Mouse (Mus musculus) stomach, embryonic 14.5 days (tissue): ENCODE measurements at regions not wholly inside any gene's neighbourhood (a gene's known extent, or its start where the extent isn't known, plus 50 kb on each side); places are given as distances from the start of the nearest gene placed in this dataset.

Experiments used
- ATAC-seq: fragments of 200-750 bp; cut with Nextera tagmentation; 2 replicates; pipeline ENCODE4 v1.8.0; 2017; ENCODE audit warnings: low read depth, moderate TSS enrichment; ENCODE audit not compliant: insufficient number of reproducible peaks, insufficient read depth, low FRiP score
- H3K27ac ChIP-seq: fragments of 300-500 bp; sonication (generic); 2 replicates; pipeline ENCODE4 v1.5.1; 2014; ENCODE audit warnings: mild to moderate bottlenecking, low read length, moderate library complexity, mixed read lengths
- H3K27me3 ChIP-seq: fragments of 300-500 bp; sonication (generic); 2 replicates; pipeline ENCODE4 v1.6.1; 2014; ENCODE audit warnings: low read length, control low read depth, mixed read lengths; ENCODE audit not compliant: control insufficient read depth, insufficient read depth
- H3K36me3 ChIP-seq: fragments of 300-500 bp; sonication (generic); 2 replicates; pipeline ENCODE4 v1.6.1; 2014; ENCODE audit warnings: mild to moderate bottlenecking, control low read depth, low read length, moderate library complexity, mixed read lengths; ENCODE audit not compliant: control insufficient read depth, insufficient read depth
- H3K4me1 ChIP-seq: fragments of 300-500 bp; sonication (generic); 2 replicates; pipeline ENCODE4 v1.6.1; 2014; ENCODE audit warnings: low read length, control low read depth, mixed read lengths; ENCODE audit not compliant: control insufficient read depth, insufficient read depth
- H3K4me2 ChIP-seq: fragments of 300-500 bp; sonication (generic); replicated peaks from 2 replicates; pipeline ENCODE4 v1.6.1; 2014; ENCODE audit warnings: low read depth, low read length, control low read depth
- H3K4me3 ChIP-seq: fragments of 300-500 bp; sonication (generic); 2 replicates; pipeline ENCODE4 v1.5.1; 2014; ENCODE audit warnings: low read depth, low read length, control low read depth
- H3K9ac ChIP-seq: fragments of 300-500 bp; sonication (generic); replicated peaks from 2 replicates; pipeline ENCODE4 v1.6.1; 2014; ENCODE audit warnings: low read depth, mild to moderate bottlenecking, control low read depth, low read length, moderate library complexity, mixed read lengths
- H3K9me3 ChIP-seq: fragments of 300-500 bp; sonication (generic); 2 replicates; pipeline ENCODE4 v1.6.1; 2016; ENCODE audit warnings: low read depth, low read length, control low read depth; ENCODE audit not compliant: control insufficient read depth
- WGBS: fragments of 180-500 bp; shearing (Covaris S2); extraction: QIAGEN DNeasy Blood & Tissue Kit; methylation state at CpG from one replicate; pipeline ENCODE4 v1.1.7; 2014; 5-methylcytosine and 5-hydroxymethylcytosine counted together

- Histone ChIP-seq H3K4me3 (no peak overlapping the region), H3K27ac (no peak overlapping the region), H3K4me2 (no peak overlapping the region), H3K9ac (no peak overlapping the region), H3K4me1 (no peaks in the 10 kb centered on the region), H3K27me3 (no peaks in the 10 kb centered on the region), H3K36me3 (no peaks in the 10 kb centered on the region), H3K9me3 (no peaks in the 10 kb centered on the region)
- WGBS: 85% methylated on average over 3 of the region's 3 CpGs
- no peak for ATAC-seq
These were observed 80.0 kb downstream of the Tex36 start for GRCm38 (mm10) chr7:133521936-133522335.

GRCm38 (mm10) chr7:133518926-133519325, 83.0 kb downstream of the Tex36 start:
- H3K27ac ChIP-seq: no peak overlapping the region
- no peak overlapping the region for H3K4me2 ChIP-seq
- 80% methylated on average over 3 of the region's 3 CpGs for WGBS
- no peaks in the 10 kb centered on the region for H3K36me3 ChIP-seq
- H3K9me3 ChIP-seq: no peaks in the 10 kb centered on the region
- no peak overlapping the region for H3K9ac ChIP-seq
- ATAC-seq: no peak
- H3K27me3 ChIP-seq: no peaks in the 10 kb centered on the region
- H3K4me3 ChIP-seq: no peak overlapping the region
- H3K4me1 ChIP-seq: no peaks in the 10 kb centered on the region

DNA sequence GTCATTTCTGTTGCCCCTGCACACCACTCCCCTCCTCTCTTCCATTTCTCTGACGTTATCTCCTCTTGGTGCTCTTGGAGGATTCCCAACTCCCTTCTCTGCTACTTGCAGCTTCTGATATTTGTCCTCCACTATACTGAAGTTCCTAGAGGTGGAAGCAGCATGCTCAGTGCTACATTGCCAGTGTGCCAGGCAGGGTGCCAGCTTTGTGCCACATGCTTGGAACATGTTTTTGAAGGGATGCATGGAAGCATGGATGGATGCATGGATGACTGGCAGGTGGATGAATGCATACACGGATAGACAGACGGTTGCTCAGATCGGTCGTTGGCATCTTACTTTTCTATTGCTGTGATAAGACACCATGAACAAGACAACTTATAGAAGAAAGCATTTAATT, 84.4 kb downstream of the Tex36 start:
- no peak for ATAC-seq
- 89% methylated on average over 5 of the region's 5 CpGs for WGBS
- Histone ChIP-seq H3K4me2 (no peak overlapping the region), H3K27me3 (no peaks in the 10 kb centered on the region), H3K9ac (no peak overlapping the region), H3K4me3 (no peak overlapping the region), H3K27ac (no peak overlapping the region), H3K36me3 (no peaks in the 10 kb centered on the region), H3K4me1 (no peaks in the 10 kb centered on the region), H3K9me3 (no peaks in the 10 kb centered on the region)

- H3K9me3 ChIP-seq: no peaks in the 10 kb centered on the region
- H3K36me3 ChIP-seq: no peaks in the 10 kb centered on the region
- ATAC-seq: no peak
- no peaks in the 10 kb centered on the region for H3K4me1 ChIP-seq
- no peaks in the 10 kb centered on the region for H3K27me3 ChIP-seq
- H3K9ac ChIP-seq: no peak overlapping the region
- no peak overlapping the region for H3K4me3 ChIP-seq
- no peak overlapping the region for H3K27ac ChIP-seq
- no peak overlapping the region for H3K4me2 ChIP-seq
- 47% methylated on average over 5 of the region's 5 CpGs for WGBS
These were observed 91.0 kb downstream of the Tex36 start for GRCm38 (mm10) chr7:133510926-133511325.

- Histone ChIP-seq H3K4me2 (no peak overlapping the region), H3K9ac (no peak overlapping the region), H3K4me1 (no peaks in the 10 kb centered on the region), H3K36me3 (no peaks in the 10 kb centered on the region), H3K9me3 (no peaks in the 10 kb centered on the region), H3K4me3 (no peak overlapping the region), H3K27ac (no peak overlapping the region), H3K27me3 (no peaks in the 10 kb centered on the region)
- ATAC-seq: no peak
- WGBS: 66% methylated on average over 4 of the region's 4 CpGs
These were observed 92.5 kb downstream of the Tex36 start for GRCm38 (mm10) chr7:133509486-133509885.

DNA sequence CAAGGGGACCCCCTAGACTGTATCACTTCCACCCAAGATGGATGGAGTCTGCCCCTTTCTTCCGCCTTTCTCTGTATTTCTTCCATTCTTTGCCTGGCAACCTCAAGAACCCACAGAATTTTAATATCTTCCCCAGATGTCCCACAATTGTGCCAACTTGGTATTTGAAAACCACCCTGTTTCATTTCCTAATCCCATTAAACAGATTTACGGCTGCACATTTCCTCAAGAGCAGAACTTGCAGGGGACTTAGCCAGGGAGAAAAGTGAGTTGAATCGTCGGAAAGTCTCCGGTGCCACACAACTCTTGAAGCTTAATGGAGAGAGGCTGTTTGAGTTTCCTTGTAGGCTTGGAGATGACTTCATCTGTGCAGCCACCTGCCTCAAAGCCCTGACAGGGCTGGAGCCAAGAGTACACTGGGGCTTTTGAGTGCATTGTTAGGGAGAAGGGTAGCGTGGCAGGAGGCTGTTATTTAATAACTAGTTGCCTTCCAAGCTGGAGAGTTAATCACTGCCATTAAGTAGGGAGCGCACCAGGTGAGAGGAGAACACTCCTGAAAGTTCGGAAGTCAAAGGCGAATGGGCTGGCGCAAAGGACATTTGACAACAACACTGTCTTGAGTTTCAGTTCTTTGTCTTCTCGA, 93.5 kb downstream of the Tex36 start:
- Histone ChIP-seq H3K27ac (no peak overlapping the region), H3K36me3 (no peaks in the 10 kb centered on the region), H3K4me1 (no peaks in the 10 kb centered on the region), H3K9me3 (no peaks in the 10 kb centered on the region), H3K9ac (no peak overlapping the region), H3K4me3 (no peak overlapping the region), H3K27me3 (no peaks in the 10 kb centered on the region), H3K4me2 (no peak overlapping the region)
- WGBS: 74% methylated on average over 11 of the region's 11 CpGs
- no peak for ATAC-seq

GRCm38 (mm10) chr7:133505628-133506027, 96.3 kb downstream of the Tex36 start:
- no peaks in the 10 kb centered on the region for H3K36me3 ChIP-seq
- no peaks in the 10 kb centered on the region for H3K27me3 ChIP-seq
- no peaks in the 10 kb centered on the region for H3K9me3 ChIP-seq
- no peaks in the 10 kb centered on the region for H3K4me1 ChIP-seq
- ATAC-seq: no peak
- no peak overlapping the region for H3K27ac ChIP-seq
- H3K4me2 ChIP-seq: no peak overlapping the region
- WGBS: 88% methylated on average over 2 of the region's 2 CpGs
- no peak overlapping the region for H3K4me3 ChIP-seq
- H3K9ac ChIP-seq: no peak overlapping the region

- Histone ChIP-seq H3K27ac (no peak overlapping the region), H3K36me3 (no peaks in the 10 kb centered on the region), H3K4me2 (no peak overlapping the region), H3K9ac (no peak overlapping the region), H3K4me1 (no peaks in the 10 kb centered on the region), H3K27me3 (no peaks in the 10 kb centered on the region), H3K9me3 (no peaks in the 10 kb centered on the region), H3K4me3 (no peak overlapping the region)
- no peak for ATAC-seq
- WGBS: 75% methylated on average over 5 of the region's 5 CpGs
These were observed 98.0 kb downstream of the Tex36 start for GRCm38 (mm10) chr7:133503946-133504345.

GRCm38 (mm10) chr7:133502731-133503130, 99.2 kb downstream of the Tex36 start:
- Histone ChIP-seq H3K27ac (no peak overlapping the region), H3K27me3 (no peaks in the 10 kb centered on the region), H3K9ac (no peak overlapping the region), H3K9me3 (no peaks in the 10 kb centered on the region), H3K4me1 (no peaks in the 10 kb centered on the region), H3K4me3 (no peak overlapping the region), H3K4me2 (no peak overlapping the region), H3K36me3 (no peaks in the 10 kb centered on the region)
- 53% methylated on average over 4 of the region's 4 CpGs for WGBS
- ATAC-seq: no peak
